Mouse (Mus musculus) cerebellum, adult 2 months (tissue): ENCODE results near the gene Eipr1.

Experiments used
- CTCF ChIP-seq: fragments of 200-500 bp; IDR thresholded peaks from 2 replicates; pipeline ENCODE4 v1.5.1; 2011; ENCODE audit warnings: low read depth, mild to moderate bottlenecking, control low read depth, low read length, moderate library complexity, borderline replicate concordance; ENCODE audit not compliant: insufficient read depth
- POLR2A ChIP-seq: fragments of 200-500 bp; IDR thresholded peaks from 2 replicates; pipeline ENCODE4 v1.6.1; 2011; ENCODE audit warnings: low read length, control low read depth, borderline replicate concordance; ENCODE audit not compliant: insufficient read depth

DNA sequence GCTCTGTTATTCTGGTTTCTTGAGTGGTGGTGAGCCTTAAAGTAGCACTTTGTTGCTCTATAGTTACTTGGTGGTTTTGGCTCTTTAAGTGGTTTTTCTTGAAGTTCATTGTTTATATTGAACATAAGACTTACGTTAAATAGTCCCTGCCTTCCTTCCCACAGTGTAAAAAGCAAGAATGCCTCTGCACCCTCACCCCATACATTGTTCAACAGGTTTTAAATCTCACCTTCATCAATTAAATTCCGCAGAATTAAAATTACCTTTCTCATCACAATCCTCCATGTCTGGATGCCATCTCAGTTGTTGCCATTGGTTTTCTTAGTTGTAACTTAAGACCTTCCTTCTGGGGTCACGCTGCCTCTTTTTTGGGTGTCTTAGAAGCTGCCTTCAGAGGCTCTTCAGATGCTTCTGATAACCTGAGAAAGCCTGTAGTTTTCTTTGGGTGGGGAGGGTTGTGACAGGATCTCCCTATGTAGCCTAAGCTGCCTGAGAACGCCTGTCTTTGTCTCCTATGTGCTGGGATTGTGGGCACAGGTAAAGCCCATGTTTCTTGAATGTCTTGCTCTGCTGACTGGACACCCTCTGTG, 57.3 kb downstream of the Eipr1 start:
- TF ChIP-seq POLR2A (no peak), CTCF (no peak)
